Mouse (Mus musculus): ENCODE data around the gene Itfg1.
"Not testable (repeated sequence)": the region's sequence is repeated elsewhere in the genome, so short reads cannot be mapped to it uniquely, and the experiment has no call there.

GRCm38 (mm10) chr8:85857227-85857896 lies 16.6 kb upstream of the Itfg1 start:
- TF ChIP-seq GATA1 (IDR thresholded peaks at IDR 0.05; ENCODE audit: borderline replicate concordance, low read length); FLI1 (IDR thresholded peaks at IDR 0.05; ENCODE audit: low read length): not testable (repeated sequence)

All from megakaryocyte, embryonic 14.5 days (primary cell).